Mouse (Mus musculus) c-Kit-positive CD71-negative TER-119-negative erythroid progenitor cells, embryonic 14.5 days (primary cell): ENCODE measurements around the gene Tent5b.
A peak's percentile ranks its signal among the peaks of the same experiment; 100 is the strongest.
"Not testable (repeated sequence)": the region's sequence is repeated elsewhere in the genome, so short reads cannot be mapped to it uniquely, and the experiment has no call there.

Experiments used
- DNase-seq: peaks from one replicate; pipeline ENCODE4 v3.0.0-alpha.2; 2013; ENCODE audit warnings: low read depth

Gene Tent5b

DNA sequence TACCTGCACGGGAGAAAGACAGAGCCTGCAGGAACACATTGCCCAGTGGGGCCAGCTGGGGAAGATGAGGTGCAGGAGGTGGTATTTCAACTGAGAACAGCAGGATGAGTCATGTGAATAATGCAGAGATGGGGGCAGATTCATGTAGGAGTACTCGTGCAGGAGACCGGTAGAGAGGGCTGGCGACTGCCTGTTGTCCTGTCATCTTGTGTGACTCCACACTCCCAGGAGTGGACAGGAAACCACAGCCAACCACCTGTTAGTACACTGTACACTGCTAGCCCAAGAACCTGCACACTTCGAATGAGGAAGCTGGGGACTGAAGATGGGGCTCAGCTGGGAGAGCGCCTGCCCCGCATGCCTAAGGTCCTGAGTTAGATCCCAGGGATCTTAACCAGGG lies 21.6 kb downstream of the Tent5b start:
- DNase-seq, result peak; percentile 30

DNA sequence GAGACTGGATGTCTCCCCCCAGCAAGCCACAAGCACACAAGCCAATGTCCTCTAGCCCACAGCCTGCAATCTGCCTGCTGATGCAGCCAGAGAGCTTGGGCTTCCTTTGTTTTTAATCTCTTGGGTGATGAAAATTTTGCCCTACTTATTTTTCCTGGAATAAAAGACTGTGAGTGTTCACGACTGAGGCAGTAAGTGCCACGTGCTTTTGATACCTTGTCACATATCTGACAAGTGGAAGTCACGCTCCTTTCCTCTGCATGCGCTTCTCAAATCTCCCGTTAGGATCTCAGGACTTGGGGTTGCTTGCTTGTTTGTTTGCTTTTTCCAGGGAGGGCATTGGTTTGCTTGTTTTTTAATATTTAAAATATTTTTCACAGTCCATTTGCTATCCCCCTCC lies 24.4 kb downstream of the Tent5b start:
- DNase-seq, result no peak

- DNase-seq, result no peak
Measured at GRCm38 (mm10) chr4:133504755-133505485, 25.0 kb downstream of the Tent5b start.

DNA sequence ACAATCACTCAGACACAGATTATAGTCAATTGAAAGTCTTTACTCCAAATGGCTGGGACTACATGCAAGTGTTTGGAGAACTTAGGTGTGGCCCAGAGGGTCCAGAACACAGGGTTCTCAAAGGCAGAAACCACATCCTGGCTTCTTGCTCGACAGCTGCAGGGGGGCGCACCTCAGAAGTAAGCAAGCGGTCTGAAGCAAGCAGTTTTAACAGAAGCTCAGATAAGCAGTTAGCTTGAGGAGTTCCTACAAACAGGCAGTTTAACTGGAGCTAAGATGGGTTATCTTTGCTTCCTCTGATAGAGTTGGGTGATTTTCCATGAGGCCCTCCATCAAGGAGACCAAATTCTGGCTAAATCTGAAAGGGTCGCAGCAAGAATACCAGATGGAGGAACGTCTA lies 26.6 kb downstream of the Tent5b start:
- no peak for DNase-seq

DNA sequence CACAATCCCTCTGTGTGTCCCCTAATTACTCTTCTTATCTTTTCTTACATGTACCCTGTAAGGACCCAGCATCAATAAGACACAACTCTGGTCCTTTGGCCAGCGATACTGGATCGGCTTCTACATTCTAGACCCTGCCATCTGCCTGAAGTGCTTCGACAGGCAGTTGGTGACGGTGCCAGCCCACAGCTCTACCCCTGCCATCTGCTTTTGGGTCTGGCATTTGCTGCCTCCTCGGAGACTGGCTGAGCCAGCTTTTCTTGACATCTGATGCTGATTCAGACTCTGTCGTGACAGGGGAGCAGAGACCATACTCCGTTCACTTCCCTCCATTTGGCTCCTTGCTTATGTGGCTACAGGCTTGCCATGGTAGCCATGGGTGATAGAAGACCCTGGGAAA lies 29.1 kb downstream of the Tent5b start:
- DNase-seq, result no peak

- no peak for DNase-seq
Measured at GRCm38 (mm10) chr4:133511050-133511449, 31.1 kb downstream of the Tent5b start.

- DNase-seq, result not testable (repeated sequence)
Measured at GRCm38 (mm10) chr4:133512511-133512910, 32.6 kb downstream of the Tent5b start.

- DNase-seq, result peak; percentile 67
Measured at GRCm38 (mm10) chr4:133512972-133513371, 33.0 kb downstream of the Tent5b start.

DNA sequence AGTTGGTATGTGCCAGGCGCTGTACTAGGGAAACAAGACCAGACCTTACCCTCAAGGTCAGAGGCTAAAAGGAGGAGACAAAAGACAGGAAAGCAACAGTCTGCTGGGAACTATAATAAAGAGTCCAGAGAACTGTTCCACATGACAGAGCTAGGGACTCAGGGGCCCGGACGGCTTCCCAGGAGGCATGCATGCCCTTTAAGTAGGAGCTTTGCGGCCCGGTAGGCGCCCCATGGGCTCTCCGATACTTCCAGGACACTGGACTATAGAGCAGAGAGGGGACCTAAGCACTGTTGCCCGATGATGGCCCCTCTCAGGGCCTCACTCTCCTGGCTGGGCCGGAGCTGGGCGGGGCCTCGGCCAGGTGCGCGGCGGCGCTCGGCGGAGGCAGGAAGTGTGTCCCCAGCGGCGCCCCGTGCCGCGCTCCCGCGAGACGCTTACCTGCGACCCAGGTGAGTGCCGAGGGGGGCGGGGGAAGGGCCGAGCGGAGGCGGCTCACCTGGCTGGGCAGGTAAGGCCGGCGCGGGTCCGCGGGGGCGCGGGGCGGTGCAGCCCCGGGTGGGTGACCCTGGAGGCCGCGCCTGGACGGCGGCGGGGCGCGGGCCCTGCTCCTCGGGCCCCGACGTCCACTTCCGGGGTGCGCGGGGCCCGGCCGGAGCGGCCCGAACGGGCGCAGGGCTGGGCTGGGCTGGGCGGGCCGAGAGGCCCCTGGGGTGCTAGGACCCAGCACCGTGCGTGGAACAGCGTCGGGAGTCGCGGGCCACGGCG lies 38.9 kb downstream of the Tent5b start, which contains the start of gene Kdf1:
Gene Kdf1, plus strand, starts transcription at position 363 of the 768 bp plus-strand sequence.
- no peak for DNase-seq

GRCm38 (mm10) chr4:133519369-133519665 lies 39.4 kb downstream of the Tent5b start:
- no peak for DNase-seq

DNA sequence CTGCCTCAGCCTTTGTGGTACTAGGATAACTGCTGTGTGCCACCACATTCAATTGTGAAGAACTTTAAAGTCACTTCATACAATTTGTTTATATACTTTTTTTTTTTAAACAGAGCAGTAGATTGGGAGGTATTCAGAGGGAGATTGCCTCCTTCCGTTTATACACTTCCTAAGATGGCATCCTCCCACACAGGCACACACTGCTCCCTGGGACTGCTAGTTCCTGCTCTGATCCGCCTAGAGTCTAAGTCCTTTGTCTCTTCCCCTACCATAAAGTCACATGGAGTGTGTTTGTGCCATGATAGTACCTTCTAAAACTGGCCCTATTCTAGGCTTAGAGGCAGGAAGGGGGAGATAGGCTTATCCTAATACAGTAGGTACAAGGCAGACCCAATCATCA lies 41.6 kb downstream of the Tent5b start:
- DNase-seq, result no peak

GRCm38 (mm10) chr4:133527788-133528187 lies 47.9 kb downstream of the Tent5b start:
- no peak for DNase-seq

GRCm38 (mm10) chr4:133532777-133533176 lies 52.8 kb downstream of the Tent5b start:
- no peak for DNase-seq

- no peak for DNase-seq
Measured at GRCm38 (mm10) chr4:133536081-133536480, 56.1 kb downstream of the Tent5b start.

- DNase-seq, result no peak
Measured at GRCm38 (mm10) chr4:133536652-133537051, 56.7 kb downstream of the Tent5b start.
